Mouse (Mus musculus) kidney, postnatal 25 days (tissue): ENCODE results near the gene Olfr1309.
"Not testable (repeated sequence)": the region's sequence is repeated elsewhere in the genome, so short reads cannot be mapped to it uniquely, and the experiment has no call there.

Source experiments
- DNase-seq, 2 experiments: peaks; one replicate each; pipeline ENCODE4 v3.0.0; 2021; ENCODE audit warnings: mixed read lengths in 2 of 2

Olfr1309 gene

GRCm38 (mm10) chr2:111990181-111990580 is at the start of gene Olfr1309:
Gene Olfr1309, minus strand, starts transcription at chr2:111990281.
- DNase-seq: no peak

GRCm38 (mm10) chr2:112026971-112027370 is 36.9 kb upstream of the Olfr1309 start:
- not testable (repeated sequence) for DNase-seq

GRCm38 (mm10) chr2:112024312-112024711 is 34.2 kb upstream of the Olfr1309 start, which contains the start of gene Olfr1311:
Gene Olfr1311, minus strand, starts transcription at chr2:112024412.
- DNase-seq: no peak

GRCm38 (mm10) chr2:112014900-112015299 is 24.8 kb upstream of the Olfr1309 start:
- no peak for DNase-seq

GRCm38 (mm10) chr2:112012608-112013007 is 22.5 kb upstream of the Olfr1309 start, which contains the start of gene Olfr1310:
Gene Olfr1310, minus strand, starts transcription at chr2:112012708.
- no peak for DNase-seq

DNA sequence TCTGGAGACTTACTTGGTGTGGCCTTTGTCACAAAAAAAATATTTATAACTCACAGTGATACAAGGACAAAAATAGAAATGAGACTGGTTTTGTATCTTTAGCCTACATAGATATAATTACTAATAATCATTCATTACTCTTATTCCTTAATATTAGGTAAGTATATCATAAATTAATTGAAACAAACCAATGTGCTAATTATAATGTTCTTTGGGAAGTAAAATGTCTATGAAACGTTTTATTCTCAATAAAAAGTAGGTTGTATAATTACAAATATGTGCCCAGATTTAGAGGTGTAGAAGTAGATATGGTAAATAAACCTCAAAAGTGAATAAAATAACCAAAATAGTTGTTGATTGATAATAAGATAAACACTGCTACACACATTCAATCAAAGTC is 25.2 kb downstream of the Olfr1309 start, which contains the start of gene Olfr1308:
Gene Olfr1308, minus strand, starts transcription at position 101 of the 400 bp plus-strand sequence.
- DNase-seq: no peak

DNA sequence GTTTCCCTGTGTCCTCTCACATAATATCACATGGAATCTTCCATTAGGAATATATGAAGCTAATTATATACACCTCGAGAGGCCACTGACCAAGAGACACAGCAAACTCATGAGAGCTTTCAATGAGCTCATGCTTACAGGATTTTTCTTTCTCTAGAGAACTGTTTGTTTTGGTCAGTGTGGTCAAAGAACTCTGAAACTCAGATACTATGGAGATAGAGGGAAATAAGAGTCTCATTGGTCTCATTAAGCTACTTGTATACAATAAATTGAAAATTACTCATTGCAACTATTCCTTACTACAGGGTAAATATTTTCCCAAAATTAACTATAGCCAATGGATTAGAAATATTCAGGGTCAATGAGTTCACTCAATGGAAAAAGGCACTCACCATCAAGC is 40.7 kb downstream of the Olfr1309 start, which contains the start of gene Olfr1307:
Gene Olfr1307, minus strand, starts transcription at position 101 of the 400 bp plus-strand sequence.
- DNase-seq: no peak
